In the genomic region with DNA sequence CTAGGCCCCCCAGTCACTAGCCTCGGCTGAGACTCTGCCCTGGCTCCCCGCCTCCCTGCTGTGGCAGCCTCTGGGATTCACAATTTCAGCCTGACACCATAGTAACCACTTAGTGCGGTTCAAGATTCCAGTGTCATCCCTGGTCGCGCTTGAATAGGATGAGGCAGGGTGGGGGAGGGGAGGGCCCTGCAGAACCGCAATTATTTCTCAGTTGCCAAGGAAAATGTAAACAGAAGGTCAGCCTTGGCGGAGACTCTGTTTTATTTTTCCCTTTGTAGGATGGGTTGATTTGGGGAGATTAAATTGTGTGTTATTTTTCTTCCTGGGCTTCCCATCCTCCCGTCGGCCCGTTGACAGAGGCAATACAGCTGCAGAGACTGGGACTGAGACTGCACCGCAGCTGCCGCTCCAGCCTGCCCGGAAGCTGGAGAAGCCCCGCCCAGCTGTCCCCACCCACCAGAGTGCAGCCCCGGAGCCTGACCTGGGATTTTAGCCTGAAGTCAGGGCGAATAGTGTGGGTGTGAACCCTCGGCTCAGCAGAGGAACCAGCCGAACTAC, we compare ENCODE assay signal across 8 mouse cellular contexts.
DNase-seq lines count a peak whose midpoint lies in the region; ATAC-seq and TF ChIP-seq lines count a peak whose summit lies in the region.

No protein-coding gene starts in this region.

- H3K27me3 ChIP-seq in intestine, postnatal 0 days (replicated peaks; ENCODE audit: control insufficient read depth, insufficient read depth, low read length): no peaks in the 10 kb centered on the region

- no peak overlapping the region for H3K27ac ChIP-seq in intestine, postnatal 0 days (ENCODE audit: low read depth, low read length)

- peak; percentile 71; the same call in 1 of the 2 replicates for ATAC-seq in common myeloid progenitor, adult 5-6 weeks (replicated peaks; ENCODE audit: low read depth, poor library complexity, severe bottlenecking)
- 0 out of 2 replicates have a peak, but pooled peaks have one; percentile 49 for ATAC-seq in intestine, postnatal 0 days

- H3K4me3 ChIP-seq in intestine, postnatal 0 days (ENCODE audit: low read depth, low read length): peak overlapping the region; percentile 8; the same call in 1 of the 2 replicates
- no peak overlapping the region for H3K4me3 ChIP-seq in lung, adult 2 months (replicated peaks; ENCODE audit: extremely low read depth, low read depth, low read length)

- no peaks in the 10 kb centered on the region for H3K4me1 ChIP-seq in intestine, postnatal 0 days (replicated peaks; ENCODE audit: control insufficient read depth, insufficient read depth, low read length)
- H3K4me1 ChIP-seq in lung, adult 2 months (ENCODE audit: control insufficient read depth, insufficient read depth, low read length): peaks cover 11% of the 10 kb centered on the region

- peak; percentile 68 for DNase-seq in MN1 (ENCODE audit: low spot score)
- peak; percentile 98 for DNase-seq in heart, adult 11 months
- peak; percentile 58 for DNase-seq in lung, adult 2 months
- DNase-seq in ovary, postnatal 36 days (ENCODE audit: low spot score): peak; percentile 54
- DNase-seq in frontal cortex, postnatal 36 days (ENCODE audit: low spot score in 2 of 2): no peak
- DNase-seq in layer of hippocampus, postnatal 14 days (ENCODE audit: low spot score in 2 of 2): no peak

- 1% methylated on average over 18 of the region's 18 CpGs for WGBS in intestine, postnatal 0 days
- 4% methylated on average over 18 of the region's 18 CpGs for WGBS in lung, adult 2 months

- H3K9me3 ChIP-seq in intestine, postnatal 0 days (ENCODE audit: control insufficient read depth): no peaks in the 10 kb centered on the region

- no peaks in the 10 kb centered on the region for H3K36me3 ChIP-seq in intestine, postnatal 0 days (ENCODE audit: control insufficient read depth, insufficient read depth)

- TF ChIP-seq CTCF in intestine, postnatal 0 days (IDR thresholded peaks at IDR 0.05; ENCODE audit: low read depth): no peak
- no peak for TF ChIP-seq CTCF in lung, adult 2 months (IDR thresholded peaks at IDR 0.05; ENCODE audit: insufficient read depth, low read length)

- peak overlapping the region; percentile 56 for H3K4me2 ChIP-seq in intestine, postnatal 0 days (replicated peaks; ENCODE audit: low read depth)

- no peak overlapping the region for H3K9ac ChIP-seq in intestine, postnatal 0 days (ENCODE audit: low read depth, low read length)

- no peak for TF ChIP-seq POLR2A in lung, adult 2 months (IDR thresholded peaks at IDR 0.05; ENCODE audit: borderline replicate concordance, extremely low read depth, low read depth, low read length)

Comparison
In these comparisons a context has a peak if more than half of its experiments do, and no peak if none do; other contexts are left out.
1. DNase-seq: peak in MN1 (single experiment), heart, adult 11 months (single experiment), lung, adult 2 months (single experiment) and ovary, postnatal 36 days (single experiment); none in frontal cortex, postnatal 36 days (0 of 2) and layer of hippocampus, postnatal 14 days (0 of 2).